Mouse (Mus musculus) hindbrain, postnatal 0 days (tissue): ENCODE results near the gene Rasip1. TPM values are rescaled to one million over a fixed set of nuclear protein-coding genes. Genes with fewer than 3 reads are reported as not detected.

ENCODE experiments used
- ATAC-seq: fragments of 200-750 bp; cut with Nextera tagmentation; 2 replicates; pipeline ENCODE4 v1.8.0; 2017; ENCODE audit warnings: mild to moderate bottlenecking, moderate TSS enrichment, moderate library complexity
- DNase-seq: peaks from one replicate; pipeline ENCODE4 v3.0.0-alpha.2; 2015; ENCODE audit warnings: low spot score
- H3K27ac ChIP-seq: fragments of 300-500 bp; sonication (generic); 2 replicates; pipeline ENCODE4 v1.5.1; 2014; ENCODE audit warnings: mild to moderate bottlenecking
- H3K27me3 ChIP-seq: fragments of 300-500 bp; sonication (generic); 2 replicates; pipeline ENCODE4 v1.6.1; 2014; ENCODE audit warnings: low read length, mixed read lengths; ENCODE audit not compliant: insufficient read depth
- H3K36me3 ChIP-seq: fragments of 300-500 bp; sonication (generic); 2 replicates; pipeline ENCODE4 v1.6.1; 2014; ENCODE audit warnings: low read length, mixed read lengths; ENCODE audit not compliant: insufficient read depth
- H3K4me1 ChIP-seq: fragments of 300-500 bp; sonication (generic); 2 replicates; pipeline ENCODE4 v1.6.1; 2014; ENCODE audit warnings: antibody characterized with exemption, low read length, mixed read lengths; ENCODE audit not compliant: insufficient read depth
- H3K4me2 ChIP-seq: fragments of 300-500 bp; sonication (generic); 2 replicates; pipeline ENCODE4 v1.6.1; 2014; ENCODE audit warnings: low read depth, mild to moderate bottlenecking, low read length, moderate library complexity, mixed read lengths
- H3K4me3 ChIP-seq: fragments of 300-500 bp; sonication (generic); 2 replicates; pipeline ENCODE4 v1.5.1; 2014; ENCODE audit warnings: low read length
- H3K9ac ChIP-seq: fragments of 300-500 bp; sonication (generic); replicated peaks from 2 replicates; pipeline ENCODE4 v1.6.1; 2014; ENCODE audit warnings: mild to moderate bottlenecking, low read length, moderate library complexity, mixed read lengths
- H3K9me3 ChIP-seq: fragments of 300-500 bp; sonication (generic); 2 replicates; pipeline ENCODE4 v1.6.1; 2016; ENCODE audit warnings: low read length, mixed read lengths
- CTCF ChIP-seq: IDR thresholded peaks from 2 replicates; pipeline ENCODE4 v1.5.1; 2016; ENCODE audit warnings: antibody characterized with exemption, control low read depth, low read depth
- WGBS: fragments of 180-500 bp; shearing (Covaris S2); extraction: QIAGEN DNeasy Blood & Tissue Kit; methylation state at CpG from one replicate; pipeline ENCODE4 v1.1.7; 2014; 5-methylcytosine and 5-hydroxymethylcytosine counted together
- polyA plus RNA-seq: library from polyadenylated mRNA; unstranded; fragments of >200 nt; fragmentation: Nextera tagmentation; extraction: Ambion mirVana; gene quantifications from 2 replicates; pipeline ENCODE4 v1.2.1, GENCODE M21; 2015
- total RNA-seq: library from RNA; depleted of rRNA; stranded (reverse); fragments of >200 nt; gene quantifications from 2 replicates; pipeline ENCODE4 v1.2.3, GENCODE M21; 2014; rRNA removed

Rasip1 gene
- total RNA-seq (36.4 and 39.8 TPM in 2 replicates), polyA plus RNA-seq (18.7 TPM in 2 replicates)

DNA sequence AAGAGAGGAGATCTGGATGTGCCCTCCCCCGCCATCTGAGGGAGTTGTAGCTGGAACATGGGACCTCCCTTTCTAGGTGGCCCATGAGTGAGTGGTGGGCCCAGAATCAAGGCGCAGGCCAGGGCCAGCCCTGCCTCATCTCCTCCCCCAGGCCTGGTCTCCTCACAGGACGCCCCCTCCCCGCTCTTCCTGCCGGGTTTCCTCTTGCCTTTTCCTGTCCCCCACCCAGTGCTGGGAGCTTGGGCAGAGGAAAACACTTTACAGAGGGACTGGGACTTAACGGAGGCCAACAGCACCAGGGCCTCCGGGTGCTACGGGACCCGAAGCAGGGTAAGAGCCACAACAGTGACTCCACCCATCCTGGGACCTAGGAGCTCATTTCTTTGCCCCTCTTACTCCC lies at the start of gene Rasip1:
Rasip1 (plus strand) TSS at position 228 of the 400 bp plus-strand sequence.
- H3K4me3 ChIP-seq = peak within 1 kb of the TSS; percentile 53
- H3K4me1 ChIP-seq = peaks cover 5% of the 10 kb centered on the region; the same call in 1 of the 2 replicates
- no peaks in the 10 kb centered on the region for H3K36me3 ChIP-seq
- ATAC-seq (no peak), DNase-seq (no peak)
- WGBS = 92% methylated on average over 9 of the region's 9 CpGs
- H3K9me3 ChIP-seq = no peaks in the 10 kb centered on the region
- H3K9ac ChIP-seq = peak within 1 kb of the TSS; percentile 81
- no peaks in the 10 kb centered on the region for H3K27me3 ChIP-seq
- peak within 1 kb of the TSS; percentile 86 for H3K27ac ChIP-seq
- peak within 1 kb of the TSS; percentile 86 for H3K4me2 ChIP-seq
- TF ChIP-seq CTCF = no peak

DNA sequence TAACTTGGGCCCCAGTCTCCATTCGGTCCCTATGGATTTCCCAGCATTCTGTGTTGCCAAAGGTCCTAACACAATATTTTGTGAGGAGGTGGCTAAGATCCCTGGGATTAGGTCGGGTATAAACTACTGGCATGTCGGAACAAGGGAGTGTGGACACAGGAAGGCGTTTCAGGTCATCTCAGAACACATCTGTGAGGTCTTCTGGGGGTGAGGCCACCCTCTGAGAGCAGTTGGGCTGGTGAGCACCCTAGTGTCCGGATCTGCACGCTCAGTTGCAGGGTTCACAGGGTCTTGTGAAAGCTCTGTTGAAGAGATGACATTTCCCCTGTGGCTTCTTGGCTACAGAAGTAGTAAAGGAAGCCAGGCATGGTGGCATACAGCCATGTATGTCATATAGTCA lies 41.4 kb upstream of the Rasip1 start:
- no peak overlapping the region for H3K4me3 ChIP-seq
- H3K36me3 ChIP-seq = peaks cover 5% of the 10 kb centered on the region
- no peak overlapping the region for H3K9ac ChIP-seq
- no peaks in the 10 kb centered on the region for H3K27me3 ChIP-seq
- no peak for TF ChIP-seq CTCF
- H3K27ac ChIP-seq = no peak overlapping the region
- DNase-seq (no peak), ATAC-seq (no peak)
- no peaks in the 10 kb centered on the region for H3K9me3 ChIP-seq
- WGBS = 90% methylated on average over 6 of the region's 6 CpGs
- H3K4me1 ChIP-seq = no peaks in the 10 kb centered on the region
- no peak overlapping the region for H3K4me2 ChIP-seq

DNA sequence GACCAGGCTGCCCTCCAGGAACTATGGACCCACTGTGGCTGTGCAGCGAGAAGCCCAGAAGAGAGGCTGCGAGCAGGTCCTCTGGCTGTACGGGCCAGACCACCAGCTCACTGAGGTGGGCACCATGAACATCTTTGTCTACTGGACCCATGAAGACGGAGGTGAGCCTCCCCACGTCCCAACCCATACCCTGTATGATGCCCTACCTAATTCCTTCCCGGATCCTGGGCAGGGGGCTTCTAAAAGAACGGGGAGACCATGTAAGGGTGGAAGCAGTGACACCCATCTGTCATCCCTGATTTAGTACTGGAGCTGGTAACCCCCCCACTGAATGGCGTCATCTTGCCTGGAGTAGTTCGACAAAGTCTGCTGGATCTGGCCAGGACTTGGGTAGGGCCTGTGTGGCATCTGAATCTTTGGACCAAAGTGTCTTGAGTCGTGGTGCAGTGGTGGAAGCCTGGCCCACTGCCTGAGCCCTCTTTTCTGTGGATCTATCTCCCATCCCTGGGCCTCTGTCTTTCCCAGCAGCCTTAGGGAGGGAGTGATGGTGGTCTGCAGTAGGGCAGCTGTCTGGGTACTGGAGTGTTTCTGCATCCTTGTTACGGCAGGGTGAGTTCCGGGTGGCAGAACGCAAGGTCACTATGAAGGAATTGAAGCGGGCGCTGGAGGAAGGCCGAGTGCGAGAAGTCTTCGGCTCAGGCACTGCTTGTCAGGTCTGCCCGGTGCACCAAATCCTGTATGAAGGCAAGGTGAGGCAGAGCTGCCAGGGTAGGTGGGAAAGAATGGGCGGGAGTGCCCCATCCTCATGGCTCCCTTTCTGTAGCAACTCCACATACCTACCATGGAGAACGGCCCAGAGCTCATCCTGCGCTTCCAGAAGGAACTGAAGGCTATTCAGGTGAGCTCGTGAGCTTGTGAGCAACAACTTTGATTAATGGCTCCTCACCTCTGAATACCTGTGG lies 39.4 kb upstream of the Rasip1 start:
- Histone ChIP-seq H3K9me3 (no peaks in the 10 kb centered on the region), H3K27me3 (no peaks in the 10 kb centered on the region), H3K4me3 (no peak overlapping the region), H3K9ac (no peak overlapping the region), H3K4me1 (no peaks in the 10 kb centered on the region), H3K36me3 (peaks cover 5% of the 10 kb centered on the region), H3K27ac (no peak overlapping the region), H3K4me2 (no peak overlapping the region)
- WGBS = 93% methylated on average over 23 of the region's 23 CpGs
- ATAC-seq (no peak), DNase-seq (no peak)
- TF ChIP-seq CTCF = no peak

- WGBS = 3% methylated on average over 19 of the region's 19 CpGs
- no peak overlapping the region for H3K9ac ChIP-seq
- H3K9me3 ChIP-seq = no peaks in the 10 kb centered on the region
- H3K4me3 ChIP-seq = peak overlapping the region; percentile 35
- peak; percentile 93 for TF ChIP-seq CTCF
- H3K4me2 ChIP-seq = peak overlapping the region; percentile 59
- peaks cover 5% of the 10 kb centered on the region for H3K36me3 ChIP-seq
- H3K27me3 ChIP-seq = no peaks in the 10 kb centered on the region
- peak overlapping the region; percentile 80; the same call in 1 of the 2 replicates for H3K27ac ChIP-seq
- peak; percentile 99 for ATAC-seq
- no peaks in the 10 kb centered on the region for H3K4me1 ChIP-seq
- DNase-seq = peak; percentile 98
These were observed 38.1 kb upstream of the Rasip1 start for GRCm38 (mm10) chr7:45589173-45589572.

GRCm38 (mm10) chr7:45589898-45590297 lies 37.4 kb upstream of the Rasip1 start:
- WGBS = 98% methylated on average over 5 of the region's 5 CpGs
- H3K9ac ChIP-seq = no peak overlapping the region
- TF ChIP-seq CTCF = no peak

GRCm38 (mm10) chr7:45590874-45591273 lies 36.4 kb upstream of the Rasip1 start:
- ATAC-seq (no peak), DNase-seq (peak; percentile 12)
- Histone ChIP-seq H3K27me3 (no peaks in the 10 kb centered on the region), H3K9me3 (no peaks in the 10 kb centered on the region), H3K4me1 (no peaks in the 10 kb centered on the region), H3K36me3 (peaks cover 3% of the 10 kb centered on the region; the same call in 1 of the 2 replicates), H3K9ac (no peak overlapping the region), H3K4me3 (no peak overlapping the region), H3K4me2 (no peak overlapping the region), H3K27ac (no peak overlapping the region)
- WGBS = 60% methylated on average over 3 of the region's 3 CpGs
- TF ChIP-seq CTCF = no peak; the same call in 1 of the 2 replicates

More at GRCm38 (mm10) chr7:45589898-45590297, 37.4 kb upstream of the Rasip1 start:
- Histone ChIP-seq H3K27ac (peak overlapping the region; percentile 49; the same call in 1 of the 2 replicates), H3K4me3 (no peak overlapping the region), H3K4me1 (no peaks in the 10 kb centered on the region), H3K27me3 (no peaks in the 10 kb centered on the region), H3K4me2 (no peak overlapping the region), H3K36me3 (peaks cover 5% of the 10 kb centered on the region), H3K9me3 (no peaks in the 10 kb centered on the region)
- ATAC-seq = no peak
- DNase-seq = no peak
